Mouse (Mus musculus) left cerebral cortex, postnatal 4 days (tissue): ENCODE data around the gene Atp8a1. TPM values are rescaled to one million over a fixed set of nuclear protein-coding genes. Genes with fewer than 3 reads are reported as not detected.
A peak's percentile ranks its signal among the peaks of the same experiment; 100 is the strongest.
"Not testable (repeated sequence)": the region's sequence is repeated elsewhere in the genome, so short reads cannot be mapped to it uniquely, and the experiment has no call there.

Experiments
- DNase-seq: peaks from one replicate; pipeline ENCODE4 v3.0.0-alpha.2; 2022
- intact Hi-C: fragments of 180-260 bp; cut with DNase I; formaldehyde crosslinking; loops from one replicate; pipeline ENCODE4 v1.15.1; 2025
- total RNA-seq, 2 experiments: library from RNA; stranded (reverse); gene quantifications; 2 replicates each; pipeline ENCODE4 v1.2.3; 2021

Atp8a1 gene
- total RNA-seq, 2 experiments from 2014 or later: 163 to 172 TPM

DNA sequence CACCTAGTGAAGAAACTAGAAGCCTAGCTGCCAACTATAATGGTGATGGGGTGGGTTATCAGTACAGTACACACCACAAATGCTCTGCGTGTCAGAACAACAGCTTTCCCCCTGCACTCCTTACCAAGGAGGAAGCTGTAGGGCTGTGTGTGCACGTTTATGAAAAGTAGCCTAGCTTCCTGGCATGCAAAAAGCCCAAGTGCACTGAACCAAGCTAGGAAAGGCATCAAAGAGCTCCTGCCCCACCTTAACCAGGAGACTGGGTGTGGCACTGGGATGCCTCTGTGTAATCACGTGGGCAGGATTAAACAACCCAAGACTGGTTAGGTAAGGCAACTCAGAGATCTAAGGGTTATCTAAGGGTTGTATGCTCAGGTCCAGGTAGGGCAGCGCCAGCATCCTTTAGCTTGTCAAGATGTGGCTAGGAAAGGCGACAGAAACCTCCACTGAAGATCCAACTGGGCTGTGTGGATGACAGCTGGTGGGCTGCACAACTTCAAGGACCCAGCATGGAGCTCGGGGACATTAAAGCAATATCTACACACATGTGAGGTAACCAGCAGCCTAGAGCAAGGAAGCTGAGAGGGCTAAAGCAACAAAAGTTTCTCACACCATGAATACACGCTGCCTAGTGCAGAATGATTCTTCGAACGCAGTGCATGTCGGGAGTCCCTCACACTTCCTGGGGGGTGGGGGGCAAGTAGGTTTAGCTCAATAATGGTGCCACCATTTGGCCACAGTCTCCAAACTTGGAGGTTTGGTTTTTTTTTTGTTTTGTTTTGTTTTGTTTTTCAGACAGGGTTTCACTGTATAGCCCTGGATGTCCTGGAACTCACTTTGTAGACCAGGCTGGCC is 15.7 kb downstream of the Atp8a1 start:
- intact Hi-C loops: no loop called here
- DNase-seq: no peak

DNA sequence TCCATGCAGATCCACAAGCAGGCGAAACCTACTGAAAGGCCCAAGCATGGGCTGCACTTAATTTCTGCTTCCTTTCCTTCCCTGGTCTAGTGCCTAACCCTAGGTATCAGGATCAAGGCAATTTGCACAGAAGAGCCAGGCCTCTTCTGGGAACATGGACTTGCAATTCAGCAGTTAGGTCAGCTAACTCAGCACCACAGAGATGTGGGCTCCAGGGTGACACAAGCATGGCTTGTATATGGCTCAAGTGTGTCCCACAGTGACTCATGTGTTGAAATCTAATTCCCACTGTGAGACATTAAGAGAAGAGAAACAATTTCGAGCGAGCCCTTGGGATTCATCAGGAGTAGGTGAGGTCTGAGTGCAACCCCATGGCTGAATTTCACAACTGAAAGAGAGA is 18.9 kb downstream of the Atp8a1 start:
- no peak for DNase-seq
- intact Hi-C loops: no loop called here

DNA sequence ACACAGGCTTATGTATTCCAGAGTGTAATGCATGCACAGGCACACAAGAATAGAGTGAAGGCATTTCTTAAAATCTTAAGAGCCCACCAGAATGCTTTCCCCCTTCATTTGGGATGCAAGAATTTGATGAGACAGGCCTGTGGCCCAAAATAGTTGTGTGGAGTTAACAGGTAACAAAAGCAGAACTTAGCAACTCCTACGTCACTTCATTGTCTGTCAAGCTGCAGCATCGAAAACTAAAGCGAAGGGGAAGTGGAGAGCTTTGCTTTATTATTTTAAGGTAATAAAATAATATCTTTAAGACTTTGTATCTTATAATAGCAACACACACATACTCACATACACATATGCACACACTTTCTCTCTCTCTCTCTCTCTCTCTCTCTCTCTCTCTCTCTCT is 20.3 kb downstream of the Atp8a1 start:
- intact Hi-C loops: no loop called here
- DNase-seq: no peak

DNA sequence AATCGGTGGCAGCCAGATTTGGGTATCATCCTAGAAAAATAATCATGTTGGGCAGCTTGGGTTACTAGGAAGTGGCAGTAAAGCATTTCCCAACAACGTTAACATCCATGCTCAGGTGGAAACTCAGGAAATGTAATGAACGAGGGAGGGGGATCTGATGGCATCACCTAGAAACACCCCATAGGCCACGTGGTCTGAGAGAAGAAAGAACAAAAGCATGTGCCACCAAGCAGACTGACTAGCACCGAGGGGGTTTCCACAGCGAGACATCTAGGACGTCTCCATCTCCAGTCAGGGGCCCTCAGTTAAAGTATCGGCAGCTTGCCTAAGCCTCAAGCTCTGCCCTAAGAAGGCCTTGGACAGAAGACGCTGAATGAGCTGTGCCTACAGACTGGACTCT is 21.0 kb downstream of the Atp8a1 start:
- DNase-seq: no peak
- intact Hi-C loops: no loop called here

DNA sequence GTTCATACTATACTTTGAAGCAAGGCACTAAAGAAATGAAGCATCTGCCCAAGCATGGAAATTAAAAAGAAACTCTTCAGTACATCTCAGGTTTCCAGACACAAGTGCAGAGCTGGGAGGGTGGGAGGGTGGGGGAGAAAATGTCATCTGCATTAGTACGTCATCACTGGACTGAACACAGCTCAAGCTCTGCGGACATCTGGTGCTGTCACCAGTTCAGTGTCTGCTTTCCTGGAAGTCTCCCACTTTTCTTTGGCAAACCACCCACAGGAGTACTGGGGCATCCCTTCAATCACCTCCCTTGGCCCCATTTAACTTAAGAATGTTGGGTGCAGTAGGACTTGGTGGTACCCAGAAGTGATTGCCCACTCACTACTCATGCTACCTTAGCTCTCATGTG is 22.6 kb downstream of the Atp8a1 start:
- peak; percentile 40 for DNase-seq
- intact Hi-C loops: no loop called here

DNA sequence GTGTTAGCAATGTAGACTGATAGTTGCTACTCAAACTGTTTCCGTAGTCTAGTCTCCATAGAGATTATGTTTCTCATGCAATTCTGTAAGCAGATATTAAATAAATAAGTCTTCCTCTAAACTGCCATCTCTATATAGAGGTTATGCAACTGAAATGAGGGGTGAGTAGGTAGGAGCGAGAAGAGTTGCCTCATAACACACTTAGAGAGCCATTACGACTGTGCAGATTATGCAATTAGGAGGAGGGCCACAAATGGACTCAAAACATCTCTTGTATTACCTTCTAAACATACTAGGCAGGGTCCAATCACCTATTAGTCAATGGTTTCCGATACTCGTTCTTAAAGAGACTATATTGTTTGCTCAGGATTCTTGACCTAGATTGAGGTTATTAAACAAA is 23.5 kb downstream of the Atp8a1 start:
- intact Hi-C loops: no loop called here
- no peak for DNase-seq

DNA sequence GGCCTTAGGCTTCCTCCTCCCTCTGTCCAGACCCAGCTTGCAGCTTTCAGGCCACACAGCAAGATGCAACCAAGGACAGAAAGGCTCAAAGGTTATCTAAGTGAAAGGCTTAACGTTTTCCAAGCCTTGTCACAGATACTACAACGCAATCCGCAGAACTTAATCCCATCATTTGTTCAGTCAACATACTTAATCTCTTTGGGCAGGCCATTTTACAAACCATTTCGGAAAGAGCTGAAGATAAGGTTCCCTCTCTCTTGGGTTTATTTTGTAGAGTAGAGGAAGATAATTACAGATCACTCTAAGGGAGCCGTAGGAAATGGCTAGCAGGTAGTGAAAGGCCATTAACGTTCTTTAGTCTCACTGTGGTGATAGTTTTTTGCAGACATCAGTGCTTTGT is 24.6 kb downstream of the Atp8a1 start:
- intact Hi-C loops: no loop called here
- no peak for DNase-seq

DNA sequence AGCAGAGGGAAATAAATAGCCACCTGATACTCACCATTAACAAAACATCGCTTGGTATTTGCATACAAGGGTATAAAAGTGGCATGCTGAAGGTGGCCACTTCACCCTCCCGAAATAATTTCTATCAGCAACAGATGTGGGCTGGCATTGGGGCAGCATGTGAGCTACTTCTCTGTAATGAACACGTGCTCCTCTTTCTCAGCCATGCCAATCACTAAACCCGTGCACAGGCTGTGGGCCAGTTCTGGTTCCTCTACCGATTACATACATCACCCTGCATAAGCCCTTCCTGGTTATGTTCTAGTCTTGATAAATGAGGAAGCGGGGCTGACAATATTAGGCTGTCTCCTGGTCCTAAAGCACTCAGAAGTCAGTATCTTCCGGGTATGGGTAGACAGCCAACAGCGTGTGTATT is 25.2 kb downstream of the Atp8a1 start:
- DNase-seq: no peak
- intact Hi-C loops: no loop called here

DNA sequence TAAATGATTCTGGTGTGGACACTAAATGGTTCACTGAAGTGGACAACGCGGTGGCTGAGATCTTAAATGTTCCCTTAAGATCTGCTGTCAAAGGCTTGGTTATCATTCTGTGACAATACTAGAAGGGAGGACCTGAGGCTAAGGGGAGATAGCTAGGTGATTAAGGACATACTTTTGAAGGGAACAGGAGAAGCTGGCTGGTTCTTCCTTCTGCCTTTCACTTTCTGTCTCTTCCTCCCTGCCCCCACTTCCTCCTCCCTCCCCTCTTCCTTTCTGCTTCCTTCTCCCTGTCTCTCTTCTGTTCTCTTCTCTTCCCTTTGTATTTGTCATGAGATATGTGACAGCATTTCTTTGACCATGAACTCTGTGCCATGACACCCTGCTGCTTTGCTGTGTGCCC is 26.0 kb downstream of the Atp8a1 start:
- intact Hi-C loops: no loop called here
- no peak for DNase-seq

DNA sequence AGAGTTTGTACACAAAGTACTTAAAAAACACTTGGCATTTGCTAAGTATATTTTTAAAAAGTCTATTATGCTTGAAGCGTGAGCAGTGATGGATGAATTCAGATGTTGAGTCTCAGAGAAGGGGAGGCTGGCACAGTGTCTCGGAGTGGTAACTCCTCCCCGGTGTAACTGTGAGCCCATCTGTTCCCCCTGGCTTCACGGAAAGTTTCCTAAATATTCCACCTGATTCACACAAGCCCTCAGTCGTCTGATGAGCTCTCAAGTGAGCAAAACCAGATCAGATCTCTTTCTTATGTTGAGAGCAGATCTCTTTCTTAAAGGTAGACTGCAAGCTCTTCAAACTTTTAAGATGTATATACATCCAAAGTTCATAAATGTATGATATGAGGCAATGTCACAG is 27.8 kb downstream of the Atp8a1 start:
- intact Hi-C loops: no loop called here
- DNase-seq: no peak

DNA sequence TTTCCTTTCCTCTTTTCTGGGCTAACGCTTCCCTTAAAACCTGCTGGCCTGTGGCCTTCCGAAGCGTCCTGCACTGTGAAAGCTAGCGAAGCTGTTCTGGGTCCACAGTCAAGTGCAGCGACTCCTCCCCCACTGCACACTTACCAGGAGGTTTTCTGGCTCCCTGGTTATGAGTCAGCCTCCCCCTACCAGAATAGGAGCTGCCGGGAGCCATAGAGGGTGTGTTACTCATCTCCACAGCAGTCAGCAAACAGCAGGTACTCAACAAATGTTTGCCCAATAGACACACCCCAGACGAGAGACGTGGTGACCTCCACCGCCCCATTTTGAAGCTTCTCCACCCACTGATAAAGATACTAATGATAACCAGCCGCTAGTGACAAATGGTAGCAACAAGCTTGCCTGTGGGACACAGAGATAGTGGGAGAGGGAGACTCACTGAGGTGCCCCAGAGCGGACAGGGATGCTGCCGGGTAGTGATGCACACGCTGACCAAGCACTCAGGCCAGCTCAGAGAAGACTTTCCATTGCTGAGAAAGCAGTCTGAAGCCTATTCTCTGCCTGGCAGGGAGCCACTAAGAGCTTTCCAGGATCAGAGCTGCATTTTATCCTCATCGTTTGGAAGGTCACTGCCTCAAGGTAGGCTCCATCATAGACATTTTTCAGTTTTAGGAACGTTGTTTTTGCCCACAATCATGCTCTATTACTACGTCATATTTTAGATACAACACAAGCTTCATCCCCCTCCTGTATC is 31.5 kb downstream of the Atp8a1 start:
- no peak for DNase-seq
- intact Hi-C loops: no loop called here

DNA sequence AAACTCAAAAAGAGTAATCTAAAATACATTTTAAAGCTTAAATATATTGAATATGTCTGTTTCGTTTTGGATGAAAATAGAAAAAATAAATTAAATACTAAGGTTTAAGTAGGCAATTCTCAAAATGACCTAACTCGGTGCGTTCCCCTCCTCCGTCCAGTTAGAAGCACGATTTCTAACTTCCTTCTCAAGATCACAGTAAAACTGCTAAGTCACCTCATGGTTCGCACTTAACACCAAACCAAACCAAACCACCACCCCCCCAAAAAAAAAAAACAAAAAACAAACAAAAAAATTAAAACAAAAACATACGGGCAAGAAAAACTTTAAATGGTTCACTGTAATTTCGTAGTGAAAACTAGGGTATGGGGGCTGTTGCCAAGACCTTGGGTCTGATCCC is 32.2 kb downstream of the Atp8a1 start:
- DNase-seq, intact Hi-C loops: not testable (repeated sequence)

DNA sequence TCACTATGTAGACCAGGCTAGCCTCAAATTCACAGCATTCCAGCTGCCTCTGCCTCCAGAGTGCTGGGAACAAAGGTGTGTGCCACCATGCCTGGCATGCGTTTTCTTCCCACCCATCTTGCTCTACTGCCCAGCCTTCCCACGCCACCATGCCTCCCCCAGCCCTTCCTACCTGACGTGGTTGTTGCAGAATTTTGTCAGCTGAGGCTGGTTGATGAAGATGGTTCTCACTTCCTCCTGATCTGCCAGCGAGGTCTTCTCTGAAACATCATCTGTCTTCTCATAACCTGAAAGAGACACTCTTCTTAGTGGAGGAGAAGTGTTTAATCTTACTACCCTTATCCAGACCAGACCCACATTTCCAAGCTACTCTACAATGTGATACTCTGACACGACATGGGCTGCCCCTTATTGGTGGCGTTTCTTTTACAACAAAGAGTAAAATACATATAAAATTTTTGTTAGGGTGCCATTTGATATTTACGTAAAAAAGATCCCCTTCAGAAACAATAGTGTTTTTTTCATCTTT is 32.7 kb downstream of the Atp8a1 start:
- intact Hi-C loops: no loop called here
- DNase-seq: no peak

DNA sequence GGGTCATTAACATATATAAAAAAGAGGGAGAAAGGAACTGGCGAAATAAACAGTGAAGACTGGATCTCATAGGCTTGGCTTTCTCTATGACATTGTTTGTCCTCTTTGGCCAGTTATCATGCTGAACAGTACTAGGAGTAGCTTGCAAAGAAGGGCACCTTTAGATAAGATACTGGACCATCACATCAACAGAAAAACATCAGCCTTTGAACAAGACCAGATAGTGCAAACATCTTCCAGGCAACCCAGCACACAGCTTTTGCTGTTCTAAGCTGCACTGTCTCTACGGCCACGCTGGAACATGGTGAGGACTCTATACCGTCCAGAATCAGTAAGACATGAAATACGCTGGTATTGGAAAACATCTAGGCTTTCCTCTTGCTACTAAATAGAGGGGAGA is 33.9 kb downstream of the Atp8a1 start:
- intact Hi-C loops: no loop called here
- no peak for DNase-seq

DNA sequence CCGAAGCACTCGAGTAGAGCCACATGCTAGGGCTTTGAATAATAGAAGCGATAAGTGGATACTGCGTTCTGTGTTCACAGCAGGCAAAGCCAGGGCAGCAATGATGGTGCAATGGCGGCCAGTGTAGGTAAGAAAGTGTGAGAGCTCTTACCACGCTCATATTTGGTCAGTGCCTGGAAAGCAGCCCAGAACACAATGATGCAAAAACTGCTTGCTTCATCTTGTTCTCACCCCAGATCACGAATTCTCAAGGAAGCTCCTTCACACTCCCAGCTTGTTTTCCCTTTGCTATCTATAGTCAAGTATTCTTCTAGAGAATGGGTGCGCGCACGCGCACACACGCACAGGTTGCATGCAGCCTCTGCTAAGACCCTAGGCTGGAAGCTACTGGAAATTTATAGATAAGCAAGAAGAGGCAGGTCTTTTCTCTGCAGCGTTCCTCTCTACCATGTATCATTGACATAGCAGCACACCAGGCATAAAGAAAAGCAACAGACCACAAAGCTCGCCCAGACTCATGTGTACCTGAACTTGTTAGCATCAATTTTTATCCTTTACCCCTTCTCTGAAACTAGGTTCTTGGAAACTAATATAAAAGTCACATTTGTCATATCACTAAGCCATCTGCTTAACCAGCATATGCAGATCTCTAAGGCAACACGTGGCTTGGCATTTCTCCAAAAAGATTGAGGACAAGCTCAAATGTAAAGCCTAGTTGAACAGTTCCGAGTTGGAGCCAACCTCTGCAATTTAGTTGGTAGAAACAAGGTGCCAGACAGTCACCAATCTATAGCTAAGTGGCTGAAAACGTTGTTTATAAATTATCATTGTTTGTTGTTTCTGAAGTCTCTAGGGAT is 44.8 kb downstream of the Atp8a1 start:
- peak; percentile 47 for DNase-seq

DNA sequence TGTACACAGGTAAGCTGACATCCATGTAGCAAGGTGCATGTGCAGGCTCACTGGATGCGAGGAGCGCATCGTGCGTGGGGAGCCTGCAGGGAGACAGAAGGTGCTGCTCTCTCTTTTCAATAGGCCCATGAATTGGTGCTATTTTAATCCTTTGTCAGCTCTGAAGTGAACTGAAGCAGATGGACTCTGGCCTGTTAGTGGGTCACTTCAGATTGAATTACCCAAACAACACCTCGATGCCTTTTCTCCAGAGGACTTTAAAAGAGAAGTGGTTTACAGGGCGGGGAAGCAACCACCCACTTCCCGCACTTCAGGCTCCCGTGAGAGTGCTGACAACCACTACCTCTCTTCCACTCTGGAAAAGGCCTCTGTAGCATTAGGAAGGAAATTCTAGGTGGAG is 46.4 kb downstream of the Atp8a1 start:
- intact Hi-C loops: no loop called here

More for the DNA sequence above, 44.8 kb downstream of the Atp8a1 start:
- intact Hi-C loops: no loop called here

DNA sequence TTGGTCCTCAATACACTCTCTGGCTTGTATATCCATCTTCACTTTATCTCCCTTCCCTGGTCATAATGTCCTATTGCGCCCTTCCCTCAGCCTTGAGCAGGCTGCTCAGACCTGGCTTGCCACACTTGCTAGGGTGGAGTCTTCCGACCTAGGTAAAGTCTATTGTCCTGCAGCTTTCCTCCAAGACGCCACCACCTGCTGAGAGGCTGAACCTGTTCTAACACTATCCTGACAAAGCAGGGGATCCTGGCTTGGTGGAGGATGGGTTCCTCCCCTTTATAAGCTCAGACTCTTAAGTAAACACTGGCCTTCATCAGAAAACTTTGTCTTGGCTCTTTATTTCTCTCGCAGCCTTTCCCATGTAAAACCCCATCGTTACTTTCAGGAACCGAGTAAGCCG is 47.4 kb downstream of the Atp8a1 start:
- no peak for DNase-seq
- intact Hi-C loops: no loop called here

More for the DNA sequence above, 46.4 kb downstream of the Atp8a1 start:
- DNase-seq: no peak

DNA sequence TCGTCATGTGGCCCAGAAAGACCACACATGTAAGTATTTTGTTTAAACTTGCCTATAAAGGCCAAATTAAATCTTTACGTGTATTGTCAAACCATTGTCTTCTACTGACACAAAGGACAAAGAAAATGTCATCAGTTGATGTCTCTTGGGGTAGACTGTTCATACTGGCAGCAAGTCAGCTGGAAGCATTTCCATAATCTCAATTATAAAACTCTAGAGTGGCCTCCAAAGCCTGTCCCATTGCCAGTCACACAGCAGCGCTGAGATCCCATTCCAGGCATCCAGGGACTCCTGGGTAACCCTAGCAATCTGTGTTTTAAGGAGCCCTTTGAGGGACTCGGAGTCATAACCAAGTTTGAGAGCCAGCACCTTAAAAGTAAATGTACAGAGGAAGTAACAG is 48.9 kb downstream of the Atp8a1 start:
- peak; percentile 38 for DNase-seq
- intact Hi-C loops: no loop called here

DNA sequence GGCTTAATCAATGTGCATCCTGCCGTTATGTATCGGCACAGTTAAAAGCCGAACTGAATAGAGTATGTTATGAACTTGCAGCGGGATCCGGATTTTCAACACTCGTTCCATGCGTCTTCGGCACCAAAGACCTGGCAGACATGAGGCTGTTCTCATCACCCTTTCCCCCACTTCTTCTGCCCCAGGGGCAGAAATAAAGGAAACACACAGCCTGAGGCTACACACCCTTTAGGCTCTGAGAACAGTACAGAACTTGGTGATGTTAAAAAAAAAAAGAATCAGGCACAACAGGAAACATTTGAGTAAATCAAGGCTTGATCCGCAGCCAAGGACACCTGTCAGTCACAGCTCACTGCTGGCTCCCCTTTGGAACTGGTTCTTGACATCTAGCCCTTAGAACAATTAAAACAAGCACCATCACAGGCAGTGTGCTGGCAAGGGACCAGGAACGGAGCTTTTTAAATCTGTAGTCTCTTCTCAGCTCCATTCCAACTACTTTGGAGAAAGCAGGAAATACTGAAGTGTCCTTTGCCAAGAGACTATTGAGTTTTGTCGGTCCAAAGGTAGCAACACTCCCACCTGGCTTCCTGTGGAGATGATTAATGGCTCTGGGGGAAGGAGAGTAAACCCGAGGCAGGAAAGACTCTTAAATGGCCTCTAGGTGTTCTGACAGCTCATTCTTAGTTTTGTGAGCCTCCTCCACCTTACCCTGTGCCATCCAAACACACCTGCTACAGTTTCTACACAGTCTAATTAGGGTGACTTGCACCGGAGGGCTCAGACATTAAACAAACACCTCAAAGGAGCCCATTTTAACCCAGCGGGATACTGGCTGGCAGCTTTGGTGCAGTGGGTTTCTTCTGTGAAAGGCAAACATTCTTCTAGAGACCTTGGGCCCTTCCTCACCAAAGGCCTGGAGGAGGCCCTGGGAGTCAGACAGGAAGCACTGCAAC is 50.0 kb downstream of the Atp8a1 start:
- DNase-seq: peak; percentile 24
- intact Hi-C loops: loop anchor here (2.0 kb wide), 1 partner anchor 36 kb away; no protein-coding TSS in a partner anchor
